Mouse (Mus musculus) right cerebral cortex, postnatal 25 days (tissue): ENCODE results near the gene S1pr5.
"Not testable (repeated sequence)": the region's sequence is repeated elsewhere in the genome, so short reads cannot be mapped to it uniquely, and the experiment has no call there.

ENCODE experiments used
- DNase-seq: peaks from one replicate; pipeline ENCODE4 v3.0.0; 2022

The S1pr5 gene

DNA sequence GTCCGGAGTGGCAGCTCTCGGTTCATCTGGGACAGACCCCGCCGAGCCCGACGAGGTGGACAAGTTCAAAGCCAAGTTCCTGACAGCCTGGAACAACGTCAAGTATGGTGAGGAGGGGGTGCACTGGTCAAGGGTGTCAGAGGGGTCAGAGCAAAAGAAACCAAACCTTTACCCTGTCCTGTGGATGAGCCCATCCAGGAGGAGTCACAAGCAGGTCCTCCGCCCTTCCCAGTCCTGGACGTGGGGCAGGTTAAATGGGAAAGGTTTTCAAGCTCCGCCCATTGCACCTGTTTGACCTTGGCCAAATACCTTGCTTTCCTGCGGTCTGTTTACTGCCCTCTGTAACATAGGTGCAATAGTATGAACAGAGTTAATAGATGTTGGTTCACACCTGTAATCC, 17.4 kb upstream of the S1pr5 start:
- no peak for DNase-seq

DNA sequence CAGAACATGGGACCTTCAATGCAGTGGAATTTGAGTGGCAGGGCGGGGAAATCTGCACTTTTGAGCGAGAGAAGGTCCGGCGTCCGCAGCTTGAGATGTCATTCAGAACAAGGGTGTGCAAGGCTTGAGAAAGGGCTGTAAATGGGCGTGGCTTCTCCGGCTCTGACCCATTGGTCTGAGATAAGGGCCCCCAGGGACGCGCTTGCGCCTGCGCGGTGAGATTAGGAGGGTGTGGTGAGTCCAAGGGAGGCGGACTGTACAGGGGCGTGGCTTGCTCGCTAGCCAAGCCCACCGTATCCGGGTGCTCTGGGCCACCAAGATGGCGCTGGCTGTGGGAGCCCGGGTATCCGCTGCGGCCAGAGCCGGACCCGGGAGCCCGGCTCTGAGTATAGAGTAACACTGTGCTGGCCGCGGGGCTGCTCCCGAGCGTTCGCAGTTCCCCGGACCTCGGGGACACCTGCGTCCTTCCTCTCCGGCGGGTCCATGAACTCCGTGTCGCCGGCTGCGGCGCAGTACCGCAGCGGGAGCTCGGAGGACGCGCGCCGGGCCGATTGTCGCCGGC, 16.8 kb upstream of the S1pr5 start, which contains the start of gene Atg4d:
TSS of gene Atg4d (plus strand) at position 294 of the 562 bp plus-strand sequence.
- DNase-seq, result peak; percentile 96

- no peak for DNase-seq
Observed at GRCm38 (mm10) chr9:21264272-21264999, 16.2 kb upstream of the S1pr5 start.

DNA sequence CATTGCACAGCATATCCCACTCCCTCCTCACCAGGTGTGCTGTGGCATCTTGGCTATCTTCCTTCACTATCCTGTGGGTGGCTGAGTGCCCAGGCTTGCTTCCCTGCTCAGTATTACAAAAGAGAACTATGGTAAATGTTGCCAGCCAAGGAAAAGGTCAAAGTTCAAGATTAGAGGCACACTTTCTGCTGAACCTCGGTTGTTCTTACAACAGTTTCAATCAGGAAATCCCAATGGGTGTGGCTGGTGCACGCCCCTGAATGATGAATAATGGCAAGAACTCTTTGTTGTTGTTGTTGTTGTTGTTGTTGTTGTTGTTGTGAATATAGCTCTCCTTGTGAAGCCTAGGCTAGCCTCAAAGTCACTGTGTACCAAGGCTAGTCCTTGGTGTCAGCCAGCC, 13.6 kb upstream of the S1pr5 start:
- no peak for DNase-seq

DNA sequence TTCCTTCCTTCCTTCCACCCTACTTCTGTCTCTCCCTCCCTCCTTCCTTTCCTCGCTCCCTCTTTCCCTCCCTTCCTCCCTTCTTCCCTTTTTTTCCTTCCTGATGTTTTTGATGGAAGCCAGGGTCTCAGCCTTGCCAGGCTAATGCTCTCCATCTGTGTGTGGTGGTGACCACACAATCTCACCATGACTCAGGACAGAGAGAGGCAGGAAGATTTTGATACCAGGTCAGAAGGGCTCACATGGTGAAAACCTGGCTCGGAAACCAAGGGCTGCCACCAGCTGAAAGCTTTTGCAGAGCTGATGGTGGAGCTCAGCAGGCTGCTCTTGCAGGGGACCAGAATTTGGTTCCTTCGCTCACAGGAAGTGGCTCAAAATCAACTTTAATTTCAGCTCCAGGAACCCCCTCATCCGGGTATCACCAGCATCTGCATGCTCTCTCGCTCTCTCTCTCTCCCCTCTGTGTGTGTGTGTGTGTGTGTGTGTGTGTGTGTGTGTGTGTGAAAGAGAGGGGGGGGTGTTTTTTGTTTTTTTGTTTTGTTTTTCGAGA, 12.3 kb upstream of the S1pr5 start:
- DNase-seq, result no peak

- not testable (repeated sequence) for DNase-seq
Observed at GRCm38 (mm10) chr9:21256349-21256748, 8.1 kb upstream of the S1pr5 start.

DNA sequence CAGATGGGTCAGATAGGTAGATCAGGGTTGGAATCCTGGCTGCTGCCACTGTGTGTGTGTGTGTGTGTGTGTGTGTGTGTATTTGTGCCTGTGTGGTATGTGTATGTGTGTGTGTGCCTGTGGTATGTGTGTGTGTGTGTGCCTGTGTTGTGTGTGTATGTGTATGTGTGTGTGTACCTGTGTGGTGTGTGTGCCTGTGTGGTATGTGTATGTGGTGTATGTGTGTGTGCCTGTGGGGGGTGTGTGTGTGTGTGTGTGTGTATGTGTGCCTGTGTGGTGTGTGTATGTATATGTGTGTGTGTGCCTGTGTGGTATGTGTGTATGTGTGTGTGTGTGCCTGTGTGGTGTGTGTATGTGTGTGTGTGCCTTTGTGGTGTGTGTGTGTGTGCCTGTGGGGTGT, 6.4 kb upstream of the S1pr5 start:
- no peak for DNase-seq

DNA sequence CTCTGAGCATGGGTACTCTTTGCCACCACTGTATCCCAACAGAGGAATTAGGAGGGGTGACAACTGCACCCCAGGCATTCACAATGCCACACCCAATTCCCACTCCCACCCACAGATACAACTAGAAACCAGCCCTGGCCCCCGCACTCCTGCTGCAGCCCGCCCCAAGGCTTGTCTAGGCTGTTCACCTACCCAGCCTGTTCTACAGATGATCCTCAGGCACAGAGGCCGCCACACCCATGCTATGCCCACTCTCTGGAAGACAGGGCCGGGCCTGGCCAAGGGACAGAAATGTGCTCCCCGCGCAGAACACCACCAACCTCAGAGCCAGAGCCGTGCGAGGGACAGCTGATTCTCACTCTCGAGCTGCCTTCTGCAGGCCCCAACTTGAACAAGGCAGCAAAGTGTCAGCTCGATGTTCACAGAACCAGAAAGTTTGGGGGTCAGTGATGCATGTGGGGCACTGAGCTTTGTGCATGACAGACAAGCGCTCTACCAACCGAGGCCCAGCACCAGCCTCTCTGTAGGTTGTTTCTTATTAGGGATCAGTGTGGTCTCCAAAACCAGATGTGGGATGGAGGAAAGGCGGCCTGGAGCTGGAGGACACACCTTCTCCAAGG, 3.0 kb upstream of the S1pr5 start:
- DNase-seq, result no peak

DNA sequence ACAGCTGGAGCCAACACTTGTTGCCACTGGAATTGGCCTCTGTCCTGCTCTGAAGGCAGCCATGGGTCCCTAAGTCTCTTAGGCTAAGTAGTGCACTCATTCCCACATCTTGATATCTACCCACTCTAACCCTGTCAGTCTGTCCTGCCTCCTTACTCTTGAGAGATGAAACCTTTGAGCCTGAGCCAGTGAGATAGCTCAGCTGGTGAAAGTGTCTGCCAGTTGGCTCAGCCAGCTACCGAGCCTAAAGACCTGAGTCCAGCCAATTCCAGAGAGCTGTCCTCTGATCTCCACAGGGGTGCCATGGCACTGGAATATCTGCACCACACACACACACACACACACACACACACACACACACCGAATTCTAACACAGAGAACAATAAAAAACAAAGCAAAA, 2.3 kb upstream of the S1pr5 start:
- DNase-seq, result no peak

DNA sequence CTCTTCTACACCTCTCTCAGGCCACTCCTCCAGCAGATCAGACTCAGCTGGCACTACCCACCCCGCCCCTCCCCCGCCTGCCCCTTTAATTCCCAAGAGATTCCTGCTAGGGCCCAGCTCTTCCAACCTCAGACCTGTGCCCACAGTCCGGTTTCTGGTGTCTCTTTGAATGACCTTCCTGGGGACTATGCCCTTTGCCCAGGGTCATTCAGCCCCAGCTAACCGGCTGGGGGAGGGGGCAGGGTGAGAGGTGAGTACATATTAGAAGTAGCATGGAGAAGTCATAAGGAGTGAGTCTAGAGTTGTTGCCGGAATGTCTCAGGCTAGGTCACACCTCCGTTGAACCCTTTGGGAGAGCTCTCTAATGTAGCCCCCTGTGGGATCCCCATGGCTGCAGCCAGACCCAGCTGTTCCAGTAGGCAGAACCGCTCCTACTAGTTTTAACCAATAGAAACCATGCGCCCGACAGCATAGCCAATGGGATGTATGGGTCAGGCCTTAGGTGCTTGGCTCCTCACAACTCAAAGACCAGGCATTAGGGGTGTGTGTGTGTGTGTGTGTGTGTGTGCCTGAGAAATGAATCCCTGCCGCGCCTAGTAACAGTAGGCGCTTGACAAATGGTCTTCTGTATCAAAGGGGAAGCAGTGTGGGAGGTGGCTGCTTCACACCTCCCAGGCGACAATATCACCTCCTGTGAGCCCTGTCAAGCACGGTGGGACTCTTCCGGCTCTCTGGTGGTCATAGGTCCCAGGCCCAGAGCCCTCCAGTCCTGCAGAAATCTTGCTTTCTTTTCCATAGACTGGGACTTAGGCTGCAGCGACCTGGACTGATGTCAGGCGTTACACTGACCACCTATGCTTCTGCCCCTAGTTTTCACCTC, 1.6 kb upstream of the S1pr5 start:
- no peak for DNase-seq

DNA sequence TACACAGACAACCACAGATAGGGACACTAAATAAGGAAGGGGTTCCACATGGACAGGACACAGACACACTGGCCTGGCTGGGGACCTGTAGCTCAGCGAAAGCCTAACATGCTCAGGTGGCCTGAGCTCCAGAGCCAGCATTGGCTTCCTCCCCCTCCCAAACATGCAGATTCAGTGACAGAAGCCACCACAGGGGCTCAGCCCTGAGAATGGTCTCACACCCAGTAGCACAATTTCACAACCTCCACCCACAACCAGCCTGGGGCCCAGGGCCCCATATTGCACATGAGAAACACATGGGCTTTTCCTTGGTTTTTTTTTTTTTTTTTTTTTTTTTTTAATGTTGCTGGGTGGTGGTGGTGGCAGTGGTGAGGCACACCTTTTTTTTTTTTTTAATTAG, 1.9 kb downstream of the S1pr5 start:
- DNase-seq, result no peak

DNA sequence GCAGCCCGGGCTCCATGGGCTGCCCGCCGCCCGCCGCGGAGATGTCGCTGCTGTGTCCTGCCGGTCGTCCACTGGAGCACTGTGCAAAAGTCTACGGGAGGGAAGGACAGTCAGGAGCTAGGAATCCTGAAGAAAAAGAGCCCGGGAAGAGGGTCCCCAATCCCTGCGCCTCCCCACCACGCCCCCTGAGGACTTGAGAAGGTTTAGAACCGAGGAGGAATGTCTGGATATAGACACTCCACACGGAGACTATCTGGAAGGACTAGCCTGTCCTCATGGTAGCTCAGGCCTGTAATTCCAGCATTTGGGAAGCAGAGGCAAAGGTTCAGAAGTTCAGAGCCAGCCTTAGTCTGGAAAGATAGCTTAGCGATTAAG, 3.1 kb downstream of the S1pr5 start:
- no peak for DNase-seq

GRCm38 (mm10) chr9:21244428-21245112, 3.7 kb downstream of the S1pr5 start:
- DNase-seq, result peak; percentile 68

GRCm38 (mm10) chr9:21243826-21244427, 4.3 kb downstream of the S1pr5 start:
- peak; percentile 27 for DNase-seq

DNA sequence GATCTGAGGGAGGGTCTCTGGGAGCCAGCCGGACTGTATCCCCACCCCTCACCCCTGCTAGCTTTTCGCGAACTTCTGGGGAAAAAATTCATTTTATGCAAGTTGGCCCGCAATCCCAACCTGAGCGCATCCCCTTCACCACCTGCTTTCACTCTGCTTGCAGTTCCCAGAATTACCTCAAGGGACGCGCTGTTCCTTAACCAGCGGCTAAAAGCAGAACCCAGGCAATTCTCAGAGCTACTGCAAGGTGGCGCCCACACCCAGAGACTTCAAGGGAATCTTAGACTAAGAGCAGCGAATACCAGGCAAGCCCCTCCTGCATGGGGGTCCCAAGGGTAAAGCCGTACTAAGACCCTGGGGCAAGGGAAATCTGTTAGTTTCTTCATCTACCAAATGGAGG, 6.9 kb downstream of the S1pr5 start:
- peak; percentile 76 for DNase-seq

GRCm38 (mm10) chr9:21239465-21239848, 8.8 kb downstream of the S1pr5 start:
- no peak for DNase-seq

GRCm38 (mm10) chr9:21238733-21239464, 9.3 kb downstream of the S1pr5 start, which contains the start of gene Keap1:
TSS of gene Keap1 (minus strand) at chr9:21239361.
- DNase-seq, result peak; percentile 83

- peak; percentile 23 for DNase-seq
Observed at GRCm38 (mm10) chr9:21238004-21238732, 10.1 kb downstream of the S1pr5 start.

GRCm38 (mm10) chr9:21237368-21238003, 10.8 kb downstream of the S1pr5 start:
- no peak for DNase-seq

DNA sequence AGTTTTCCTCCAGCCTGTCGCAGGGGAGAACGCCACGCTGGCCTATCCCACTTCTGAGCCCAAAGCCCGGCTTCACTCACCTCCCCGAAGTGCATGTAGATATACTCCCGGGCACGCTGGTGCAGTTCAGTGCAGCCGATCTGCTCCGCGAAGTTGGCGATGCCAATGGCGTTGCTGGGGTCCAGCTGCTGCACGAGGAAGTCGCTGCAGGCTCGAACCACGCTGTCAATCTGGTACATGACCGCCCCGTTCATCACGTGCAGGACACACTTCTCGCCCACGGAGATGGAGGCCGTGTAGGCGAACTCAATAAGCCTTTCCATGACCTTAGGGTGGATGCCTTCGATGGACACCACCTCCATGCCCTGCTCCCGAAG, 11.3 kb downstream of the S1pr5 start:
- DNase-seq, result no peak
